Mouse (Mus musculus) hindbrain, postnatal 0 days (tissue): ENCODE measurements at regions not wholly inside any gene's neighbourhood (a gene's known extent, or its start where the extent isn't known, plus 50 kb on each side); places are given as distances from the start of the nearest gene placed in this dataset.
"Not testable (repeated sequence)": the region's sequence is repeated elsewhere in the genome, so short reads cannot be mapped to it uniquely, and the experiment has no call there.

Source experiments
- ATAC-seq: fragments of 200-750 bp; cut with Nextera tagmentation; 2 replicates; pipeline ENCODE4 v1.8.0; 2017; ENCODE audit warnings: mild to moderate bottlenecking, moderate TSS enrichment, moderate library complexity
- DNase-seq: peaks from one replicate; pipeline ENCODE4 v3.0.0-alpha.2; 2015; ENCODE audit warnings: low spot score
- H3K27ac ChIP-seq: fragments of 300-500 bp; sonication (generic); 2 replicates; pipeline ENCODE4 v1.5.1; 2014; ENCODE audit warnings: mild to moderate bottlenecking
- H3K27me3 ChIP-seq: fragments of 300-500 bp; sonication (generic); 2 replicates; pipeline ENCODE4 v1.6.1; 2014; ENCODE audit warnings: low read length, mixed read lengths; ENCODE audit not compliant: insufficient read depth
- H3K36me3 ChIP-seq: fragments of 300-500 bp; sonication (generic); 2 replicates; pipeline ENCODE4 v1.6.1; 2014; ENCODE audit warnings: low read length, mixed read lengths; ENCODE audit not compliant: insufficient read depth
- H3K4me1 ChIP-seq: fragments of 300-500 bp; sonication (generic); 2 replicates; pipeline ENCODE4 v1.6.1; 2014; ENCODE audit warnings: antibody characterized with exemption, low read length, mixed read lengths; ENCODE audit not compliant: insufficient read depth
- H3K4me2 ChIP-seq: fragments of 300-500 bp; sonication (generic); 2 replicates; pipeline ENCODE4 v1.6.1; 2014; ENCODE audit warnings: low read depth, mild to moderate bottlenecking, low read length, moderate library complexity, mixed read lengths
- H3K4me3 ChIP-seq: fragments of 300-500 bp; sonication (generic); 2 replicates; pipeline ENCODE4 v1.5.1; 2014; ENCODE audit warnings: low read length
- H3K9ac ChIP-seq: fragments of 300-500 bp; sonication (generic); replicated peaks from 2 replicates; pipeline ENCODE4 v1.6.1; 2014; ENCODE audit warnings: mild to moderate bottlenecking, low read length, moderate library complexity, mixed read lengths
- H3K9me3 ChIP-seq: fragments of 300-500 bp; sonication (generic); 2 replicates; pipeline ENCODE4 v1.6.1; 2016; ENCODE audit warnings: low read length, mixed read lengths
- CTCF ChIP-seq: IDR thresholded peaks from 2 replicates; pipeline ENCODE4 v1.5.1; 2016; ENCODE audit warnings: antibody characterized with exemption, control low read depth, low read depth
- WGBS: fragments of 180-500 bp; shearing (Covaris S2); extraction: QIAGEN DNeasy Blood & Tissue Kit; methylation state at CpG from one replicate; pipeline ENCODE4 v1.1.7; 2014; 5-methylcytosine and 5-hydroxymethylcytosine counted together

GRCm38 (mm10) chr17:53087516-53087915 lies 375.6 kb downstream of the Efhb start:
- WGBS: 39% methylated on average over 2 of the region's 2 CpGs

GRCm38 (mm10) chr17:53082205-53082604 lies 380.9 kb downstream of the Efhb start:
- TF ChIP-seq CTCF: no peak
- no peak overlapping the region for H3K27ac ChIP-seq
- H3K4me3 ChIP-seq: no peak overlapping the region
- 94% methylated on average over 1 of the region's 1 CpGs for WGBS
- ATAC-seq: no peak
- H3K36me3 ChIP-seq: no peaks in the 10 kb centered on the region
- no peaks in the 10 kb centered on the region for H3K4me1 ChIP-seq
- H3K27me3 ChIP-seq: no peaks in the 10 kb centered on the region
- no peak overlapping the region for H3K9ac ChIP-seq
- H3K4me2 ChIP-seq: no peak overlapping the region
- DNase-seq: no peak
- H3K9me3 ChIP-seq: no peaks in the 10 kb centered on the region

More at GRCm38 (mm10) chr17:53087516-53087915, 375.6 kb downstream of the Efhb start:
- no peak overlapping the region for H3K4me3 ChIP-seq
- H3K27ac ChIP-seq: no peak overlapping the region
- H3K4me1 ChIP-seq: no peaks in the 10 kb centered on the region
- H3K9ac ChIP-seq: no peak overlapping the region
- no peak for DNase-seq
- no peak overlapping the region for H3K4me2 ChIP-seq
- TF ChIP-seq CTCF: no peak
- no peaks in the 10 kb centered on the region for H3K27me3 ChIP-seq
- no peak for ATAC-seq
- no peaks in the 10 kb centered on the region for H3K9me3 ChIP-seq
- no peaks in the 10 kb centered on the region for H3K36me3 ChIP-seq

GRCm38 (mm10) chr17:53079281-53079680 lies 383.8 kb downstream of the Efhb start:
- not testable (repeated sequence) for DNase-seq, H3K4me3 ChIP-seq, H3K4me2 ChIP-seq, H3K9ac ChIP-seq, H3K27me3 ChIP-seq, ATAC-seq, H3K27ac ChIP-seq, H3K36me3 ChIP-seq, H3K4me1 ChIP-seq, H3K9me3 ChIP-seq
- 62% methylated on average over 4 of the region's 4 CpGs for WGBS

GRCm38 (mm10) chr17:53061733-53062132 lies 401.4 kb downstream of the Efhb start:
- TF ChIP-seq CTCF: no peak
- ATAC-seq (no peak), DNase-seq (peak; percentile 16)
- Histone ChIP-seq H3K36me3 (no peaks in the 10 kb centered on the region), H3K9me3 (no peaks in the 10 kb centered on the region), H3K27me3 (no peaks in the 10 kb centered on the region), H3K4me3 (no peak overlapping the region), H3K4me1 (no peaks in the 10 kb centered on the region), H3K9ac (no peak overlapping the region), H3K27ac (no peak overlapping the region), H3K4me2 (no peak overlapping the region)
- WGBS: 62% methylated on average over 3 of the region's 3 CpGs
